Mouse (Mus musculus) heart, embryonic 11.5 days (tissue): ENCODE results near the gene Snx29. TPM values are rescaled to one million over a fixed set of nuclear protein-coding genes. Genes with fewer than 3 reads are reported as not detected.
"Not testable (repeated sequence)": the region's sequence is repeated elsewhere in the genome, so short reads cannot be mapped to it uniquely, and the experiment has no call there.

Experiments
- ATAC-seq: fragments of 200-750 bp; cut with Nextera tagmentation; replicated peaks from 2 replicates; pipeline ENCODE4 v1.8.0; 2017; ENCODE audit warnings: moderate library complexity; ENCODE audit not compliant: insufficient number of reproducible peaks, low FRiP score, low TSS enrichment
- H3K27ac ChIP-seq: fragments of 300-500 bp; sonication (generic); 2 replicates; pipeline ENCODE4 v1.5.1; 2014; ENCODE audit warnings: mild to moderate bottlenecking, low read depth, low read length
- H3K27me3 ChIP-seq: fragments of 300-500 bp; sonication (generic); 2 replicates; pipeline ENCODE4 v1.6.1; 2014; ENCODE audit warnings: mild to moderate bottlenecking, low read length, mixed read lengths; ENCODE audit not compliant: control insufficient read depth, insufficient read depth
- H3K36me3 ChIP-seq: fragments of 300-500 bp; sonication (generic); 2 replicates; pipeline ENCODE4 v1.6.1; 2014; ENCODE audit warnings: mild to moderate bottlenecking, low read length, moderate library complexity, mixed read lengths; ENCODE audit not compliant: control insufficient read depth, insufficient read depth
- H3K4me1 ChIP-seq: fragments of 300-500 bp; sonication (generic); 2 replicates; pipeline ENCODE4 v1.6.1; 2014; ENCODE audit warnings: low read length; ENCODE audit not compliant: control insufficient read depth, insufficient read depth
- H3K4me2 ChIP-seq: fragments of 300-500 bp; sonication (generic); 2 replicates; pipeline ENCODE4 v1.6.1; 2014; ENCODE audit warnings: mild to moderate bottlenecking, moderate library complexity
- H3K4me3 ChIP-seq: fragments of 300-500 bp; sonication (generic); 2 replicates; pipeline ENCODE4 v1.5.1; 2014; ENCODE audit warnings: low read depth, low read length
- H3K9ac ChIP-seq: fragments of 300-500 bp; sonication (generic); 2 replicates; pipeline ENCODE4 v1.6.1; 2014; ENCODE audit warnings: mild to moderate bottlenecking, low read depth, low read length, moderate library complexity
- H3K9me3 ChIP-seq: fragments of 300-500 bp; sonication (generic); replicated peaks from 2 replicates; pipeline ENCODE4 v1.6.1; 2016; ENCODE audit warnings: low read length; ENCODE audit not compliant: control insufficient read depth
- WGBS: fragments of 180-500 bp; shearing (Covaris S2); extraction: QIAGEN DNeasy Blood & Tissue Kit; methylation state at CpG from one replicate; pipeline ENCODE4 v1.1.7; 2014; ENCODE audit not compliant: insufficient replicate concordance; 5-methylcytosine and 5-hydroxymethylcytosine counted together
- polyA plus RNA-seq: library from polyadenylated mRNA; unstranded; fragments of >200 nt; fragmentation: Nextera tagmentation; extraction: Ambion mirVana; gene quantifications from 2 replicates; pipeline ENCODE4 v1.2.1, GENCODE M21; 2014

Snx29 gene
- polyA plus RNA-seq, 1 experiment from 2014 or later, result 8.2 TPM

GRCm38 (mm10) chr16:11567594-11567993 lies 244.9 kb downstream of the Snx29 start:
- ATAC-seq, result no peak

GRCm38 (mm10) chr16:11568095-11568494 lies 245.4 kb downstream of the Snx29 start:
- Histone ChIP-seq H3K27me3 (no peaks in the 10 kb centered on the region), H3K9ac (no peak overlapping the region), H3K4me3 (no peak overlapping the region), H3K4me1 (no peaks in the 10 kb centered on the region), H3K27ac (no peak overlapping the region), H3K36me3 (no peaks in the 10 kb centered on the region), H3K4me2 (no peak overlapping the region), H3K9me3 (no peaks in the 10 kb centered on the region)
- no peak for ATAC-seq
- WGBS, result 76% methylated on average over 4 of the region's 4 CpGs

More at GRCm38 (mm10) chr16:11567594-11567993, 244.9 kb downstream of the Snx29 start:
- Histone ChIP-seq H3K4me2 (no peak overlapping the region), H3K27ac (no peak overlapping the region), H3K9ac (no peak overlapping the region), H3K9me3 (no peaks in the 10 kb centered on the region), H3K27me3 (no peaks in the 10 kb centered on the region), H3K4me1 (no peaks in the 10 kb centered on the region), H3K36me3 (no peaks in the 10 kb centered on the region), H3K4me3 (no peak overlapping the region)
- 50% methylated on average over 3 of the region's 3 CpGs for WGBS

- no peaks in the 10 kb centered on the region for H3K4me1 ChIP-seq
- no peaks in the 10 kb centered on the region for H3K27me3 ChIP-seq
- no peak for ATAC-seq
- no peaks in the 10 kb centered on the region for H3K36me3 ChIP-seq
- no peak overlapping the region for H3K4me3 ChIP-seq
- H3K4me2 ChIP-seq, result no peak overlapping the region
- no peaks in the 10 kb centered on the region for H3K9me3 ChIP-seq
- H3K27ac ChIP-seq, result no peak overlapping the region
- H3K9ac ChIP-seq, result no peak overlapping the region
Measured at GRCm38 (mm10) chr16:11568601-11569000, 245.9 kb downstream of the Snx29 start.

- 72% methylated on average over 6 of the region's 6 CpGs for WGBS
- H3K27me3 ChIP-seq, result no peaks in the 10 kb centered on the region
- no peaks in the 10 kb centered on the region for H3K36me3 ChIP-seq
- H3K4me3 ChIP-seq, result no peak overlapping the region
- no peak overlapping the region for H3K4me2 ChIP-seq
- H3K9me3 ChIP-seq, result no peaks in the 10 kb centered on the region
- no peak for ATAC-seq
- no peak overlapping the region for H3K27ac ChIP-seq
- H3K9ac ChIP-seq, result no peak overlapping the region
- no peaks in the 10 kb centered on the region for H3K4me1 ChIP-seq
Measured at GRCm38 (mm10) chr16:11569127-11569526, 246.4 kb downstream of the Snx29 start.

GRCm38 (mm10) chr16:11570072-11570471 lies 247.4 kb downstream of the Snx29 start:
- no peaks in the 10 kb centered on the region for H3K9me3 ChIP-seq
- H3K9ac ChIP-seq, result no peak overlapping the region
- H3K36me3 ChIP-seq, result no peaks in the 10 kb centered on the region
- no peak for ATAC-seq
- no peaks in the 10 kb centered on the region for H3K4me1 ChIP-seq
- H3K27me3 ChIP-seq, result no peaks in the 10 kb centered on the region
- H3K4me3 ChIP-seq, result no peak overlapping the region
- no peak overlapping the region for H3K27ac ChIP-seq
- 80% methylated on average over 2 of the region's 2 CpGs for WGBS
- H3K4me2 ChIP-seq, result no peak overlapping the region

- Histone ChIP-seq H3K4me3 (no peak overlapping the region), H3K9ac (no peak overlapping the region), H3K4me1 (no peaks in the 10 kb centered on the region), H3K9me3 (no peaks in the 10 kb centered on the region), H3K27ac (no peak overlapping the region), H3K27me3 (no peaks in the 10 kb centered on the region), H3K4me2 (no peak overlapping the region), H3K36me3 (no peaks in the 10 kb centered on the region)
- WGBS, result 60% methylated on average over 3 of the region's 3 CpGs
- ATAC-seq, result no peak
Measured at GRCm38 (mm10) chr16:11574517-11574916, 251.8 kb downstream of the Snx29 start.

- WGBS, result 54% methylated on average over 3 of the region's 3 CpGs
- H3K4me2 ChIP-seq, H3K4me3 ChIP-seq, H3K9ac ChIP-seq, H3K9me3 ChIP-seq, H3K36me3 ChIP-seq, H3K27ac ChIP-seq, H3K27me3 ChIP-seq, ATAC-seq: not testable (repeated sequence)
- peaks cover 11% of the 10 kb centered on the region for H3K4me1 ChIP-seq
Measured at GRCm38 (mm10) chr16:11575733-11576132, 253.0 kb downstream of the Snx29 start.

- H3K27ac ChIP-seq, result no peak overlapping the region
- H3K4me1 ChIP-seq, result peaks cover 24% of the 10 kb centered on the region
- WGBS, result 70% methylated on average over 3 of the region's 3 CpGs
- H3K9ac ChIP-seq, result no peak overlapping the region
- no peak overlapping the region for H3K4me3 ChIP-seq
- H3K27me3 ChIP-seq, result no peaks in the 10 kb centered on the region
- H3K4me2 ChIP-seq, result no peak overlapping the region
- H3K9me3 ChIP-seq, result no peaks in the 10 kb centered on the region
- ATAC-seq, result no peak
- no peaks in the 10 kb centered on the region for H3K36me3 ChIP-seq
Measured at GRCm38 (mm10) chr16:11577541-11578255, 255.0 kb downstream of the Snx29 start.

- Histone ChIP-seq H3K9me3 (no peaks in the 10 kb centered on the region), H3K4me2 (no peak overlapping the region), H3K27ac (peak overlapping the region; percentile 59), H3K9ac (0 out of 2 replicates have a peak overlapping the region, but pooled peaks have one; percentile 34), H3K4me3 (no peak overlapping the region), H3K4me1 (peaks cover 27% of the 10 kb centered on the region), H3K27me3 (no peaks in the 10 kb centered on the region), H3K36me3 (no peaks in the 10 kb centered on the region)
- ATAC-seq, result no peak
- WGBS, result 35% methylated on average over 4 of the region's 4 CpGs
Measured at GRCm38 (mm10) chr16:11579676-11580098, 257.0 kb downstream of the Snx29 start.
